Mouse (Mus musculus) spleen, postnatal 14 days (tissue): ENCODE results near the gene Nsg1.
A peak's percentile ranks its signal among the peaks of the same experiment; 100 is the strongest.

Source experiments
- DNase-seq, 2 experiments: peaks; one replicate each; pipeline ENCODE4 v3.0.0; 2021 to 2022; ENCODE audit warnings: low spot score in 2 of 2

Gene Nsg1

DNA sequence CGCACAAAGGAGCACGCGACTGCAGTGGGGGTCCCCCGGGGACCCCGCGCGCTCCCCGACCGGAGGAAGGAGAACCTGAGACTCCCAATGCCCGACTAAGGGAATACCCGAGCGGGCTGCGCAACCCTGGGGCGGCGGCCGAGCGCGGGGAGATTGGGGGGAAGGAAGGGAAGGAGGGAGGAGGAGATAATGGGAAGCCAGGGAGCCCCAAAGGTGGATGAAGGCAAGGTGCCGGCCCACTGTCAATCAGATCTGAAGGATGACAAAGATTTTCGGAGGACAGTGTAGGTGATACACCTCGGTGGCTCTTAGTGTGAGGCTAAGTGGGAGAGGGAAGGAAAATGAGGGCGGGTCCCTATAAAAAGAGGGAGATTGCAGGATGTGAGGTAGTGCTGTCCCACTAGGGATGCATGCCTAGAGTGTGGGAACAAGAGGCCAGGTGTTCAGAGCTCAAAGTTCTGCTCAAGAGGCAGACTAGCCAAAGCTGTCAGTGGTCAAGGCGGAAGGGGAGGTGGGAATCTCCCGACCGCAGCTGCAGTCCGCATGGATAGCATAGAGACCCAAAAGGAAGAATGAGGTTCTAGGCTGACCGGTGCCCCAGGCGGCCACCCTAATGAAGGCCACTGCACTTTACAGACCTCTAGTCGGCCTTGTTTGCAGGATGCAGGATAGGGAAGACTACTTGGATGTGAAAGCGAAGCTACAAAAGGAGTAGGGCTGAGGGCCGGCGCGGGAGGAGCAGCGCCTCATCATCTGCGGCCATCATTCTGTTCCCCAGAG lies at the start of gene Nsg1:
Gene Nsg1 (minus strand): TSS at position 274 of the 780 bp plus-strand sequence.
- DNase-seq = no peak

- DNase-seq = no peak
Observed at GRCm38 (mm10) chr5:38208985-38209384, 49.3 kb upstream of the Nsg1 start.

DNA sequence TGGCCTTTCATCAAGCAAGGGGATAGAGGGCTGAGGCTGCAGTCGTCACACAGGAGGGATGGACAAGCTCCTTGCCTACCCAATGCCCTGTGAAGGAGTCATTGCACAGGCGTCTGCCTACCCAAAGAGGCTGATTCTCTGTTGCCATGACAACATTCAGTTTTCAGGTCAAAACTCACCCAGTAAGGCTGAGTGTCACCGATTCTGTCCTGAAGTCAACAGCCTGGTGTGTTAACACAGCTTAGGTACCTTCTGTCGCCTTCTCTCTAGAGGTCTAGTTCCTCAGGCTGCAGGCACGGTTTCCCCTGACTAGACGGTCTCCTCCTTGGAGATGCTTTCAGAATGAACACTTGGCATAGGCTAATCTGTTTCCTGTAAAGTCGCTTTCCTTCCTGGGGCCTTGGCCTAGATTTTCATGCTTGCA lies 45.6 kb upstream of the Nsg1 start:
- no peak for DNase-seq

DNA sequence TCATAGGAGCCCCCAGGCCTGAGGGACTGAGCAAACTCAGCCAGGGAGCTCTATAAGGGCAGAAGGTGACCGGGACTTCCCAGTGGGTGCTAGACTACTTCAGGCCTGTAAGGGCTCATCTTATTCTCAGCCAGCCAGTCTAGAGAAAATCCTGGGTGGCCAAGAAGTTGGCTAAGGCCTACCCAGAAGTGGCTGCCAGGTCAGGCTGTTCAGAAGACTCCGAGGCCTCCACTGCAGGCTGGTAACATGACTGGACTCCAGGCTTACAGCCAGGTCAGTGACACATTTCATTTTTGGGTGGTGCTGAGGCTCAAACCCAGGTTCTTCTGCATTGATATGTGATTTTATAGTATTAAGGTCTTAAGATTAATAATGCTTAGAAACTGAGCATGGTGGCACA lies 40.0 kb upstream of the Nsg1 start:
- no peak for DNase-seq

GRCm38 (mm10) chr5:38197482-38197823 lies 37.7 kb upstream of the Nsg1 start:
- peak; percentile 30 to 58 for DNase-seq

DNA sequence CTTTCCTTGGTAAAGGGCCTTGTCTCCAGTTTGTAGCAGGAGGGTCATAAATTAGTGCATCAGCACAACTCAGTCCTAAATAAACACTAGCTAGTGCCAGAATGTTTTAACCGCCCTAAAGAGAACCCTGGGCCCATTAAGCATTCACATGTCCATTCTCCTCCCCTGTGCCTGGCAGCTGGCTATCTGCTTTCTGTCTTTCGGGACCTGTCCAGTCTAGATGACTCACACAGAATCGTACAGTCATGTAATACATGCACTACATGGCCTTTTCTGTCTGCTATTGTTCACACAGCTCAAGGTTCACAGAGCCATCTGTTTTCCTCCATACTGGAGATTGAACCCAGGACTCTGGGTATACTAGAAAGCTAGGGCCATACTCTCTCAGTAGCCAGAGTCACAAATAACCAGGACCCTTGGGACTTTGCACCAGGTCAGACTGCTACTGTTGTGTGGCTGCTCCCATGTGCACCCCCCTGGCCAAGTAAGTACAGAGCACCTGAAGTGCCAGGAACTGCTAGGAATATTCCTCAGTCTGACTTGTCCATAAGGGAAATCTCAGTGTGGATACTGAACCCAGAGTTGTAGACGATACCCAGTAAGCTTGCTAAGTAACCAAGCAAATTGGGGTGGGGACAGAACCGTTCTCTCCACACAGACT lies 37.2 kb upstream of the Nsg1 start:
- no peak for DNase-seq

DNA sequence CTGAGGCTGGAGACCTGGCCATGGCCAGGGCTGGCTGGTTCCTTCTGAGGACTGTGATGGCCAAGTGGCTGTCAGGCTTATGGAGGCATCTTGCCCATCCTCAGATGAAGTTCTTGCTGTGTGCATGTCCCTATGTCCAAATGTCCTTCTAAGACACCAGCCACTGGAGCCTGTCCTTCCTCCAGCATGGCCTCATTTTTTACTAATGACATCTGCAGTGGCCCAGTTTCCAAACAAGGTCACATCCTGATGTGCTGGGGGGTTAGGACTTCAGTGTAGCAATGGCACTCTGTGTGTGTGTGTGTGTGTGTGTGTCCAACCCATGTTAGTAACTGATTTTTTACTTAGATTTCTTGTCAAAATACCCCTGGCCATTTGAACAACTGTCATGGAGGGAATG lies 36.2 kb upstream of the Nsg1 start:
- no peak for DNase-seq

GRCm38 (mm10) chr5:38194946-38195345 lies 35.2 kb upstream of the Nsg1 start:
- no peak for DNase-seq

GRCm38 (mm10) chr5:38190907-38191306 lies 31.2 kb upstream of the Nsg1 start:
- no peak for DNase-seq

- no peak for DNase-seq
Observed at GRCm38 (mm10) chr5:38187006-38187405, 27.3 kb upstream of the Nsg1 start.

- DNase-seq = no peak
Observed at GRCm38 (mm10) chr5:38184688-38185285, 25.1 kb upstream of the Nsg1 start.

DNA sequence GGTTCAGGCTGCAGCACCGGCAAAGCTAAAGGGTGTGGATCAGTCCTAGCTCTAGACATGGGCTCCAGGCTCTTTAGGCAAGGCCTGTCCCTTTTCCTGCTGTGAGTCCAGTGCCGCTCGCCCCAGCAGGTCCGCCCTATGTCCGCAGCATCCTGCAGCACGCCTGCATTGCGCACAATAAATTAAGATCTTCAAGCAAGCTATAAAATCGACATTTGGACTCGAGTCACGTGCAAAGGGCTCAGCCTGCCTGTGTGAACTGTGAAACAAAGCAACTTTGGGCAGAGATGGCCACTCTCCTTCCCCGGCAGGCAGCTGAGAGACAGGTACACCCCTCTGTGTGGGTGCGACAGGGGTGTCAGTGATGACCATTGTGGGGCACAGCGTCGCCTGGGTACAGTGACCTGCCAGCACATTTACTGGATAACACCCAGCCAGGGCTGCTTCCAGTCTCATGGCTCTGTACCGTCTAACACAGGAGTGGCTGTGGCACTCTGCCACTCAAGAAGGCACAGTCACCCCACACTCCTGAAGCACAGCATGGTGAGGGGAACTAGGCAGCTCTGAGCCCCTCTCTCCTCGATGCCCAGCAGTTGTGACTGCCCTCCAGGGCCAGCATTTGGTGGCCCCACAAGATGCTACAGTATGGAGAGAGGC lies 14.7 kb upstream of the Nsg1 start:
- no peak for DNase-seq

- DNase-seq = no peak
Observed at GRCm38 (mm10) chr5:38173766-38174165, 14.1 kb upstream of the Nsg1 start.

DNA sequence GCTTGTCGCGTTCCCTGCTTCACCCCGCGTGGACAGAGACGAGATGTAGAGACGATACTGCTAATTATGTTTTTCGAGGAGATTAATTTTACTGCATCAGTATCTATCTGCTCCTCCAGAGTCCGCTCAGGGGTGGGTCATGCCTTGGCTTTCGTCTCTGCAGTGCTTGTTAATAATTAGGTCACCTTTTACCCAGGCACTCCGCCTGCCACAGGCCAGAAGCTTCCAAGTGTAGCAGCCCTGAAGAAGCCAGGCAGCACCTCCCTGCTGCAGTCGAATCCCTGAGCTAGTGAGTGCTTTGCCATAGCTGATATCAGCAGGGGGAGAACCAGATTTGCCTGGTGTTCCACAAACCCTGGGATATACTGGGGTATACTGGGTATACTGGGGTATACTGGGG lies 8.8 kb upstream of the Nsg1 start:
- DNase-seq = no peak

GRCm38 (mm10) chr5:38158947-38159633 lies 617 bp downstream of the Nsg1 start:
- peak in 1 of 2 experiments; percentile 1 for DNase-seq

- DNase-seq = no peak
Observed at GRCm38 (mm10) chr5:38158501-38158946, 1.2 kb downstream of the Nsg1 start.

- no peak for DNase-seq
Observed at GRCm38 (mm10) chr5:38157481-38158020, 2.2 kb downstream of the Nsg1 start.

GRCm38 (mm10) chr5:38153636-38154035 lies 6.1 kb downstream of the Nsg1 start:
- no peak for DNase-seq

- DNase-seq = no peak
Observed at GRCm38 (mm10) chr5:38152201-38153108, 7.3 kb downstream of the Nsg1 start.

GRCm38 (mm10) chr5:38151264-38151663 lies 8.4 kb downstream of the Nsg1 start:
- DNase-seq = no peak
